Mouse (Mus musculus): ENCODE results near the gene Wap. TPM values are rescaled to one million over a fixed set of nuclear protein-coding genes. Genes with fewer than 3 reads are reported as not detected.

The Wap gene
- polyA plus RNA-seq (2016; fragmentation: Nextera tagmentation; extraction: Ambion mirVana): not detected in 2 replicates

- H3K27me3 ChIP-seq: no peaks in the 10 kb centered on the region
- ATAC-seq (ENCODE audit: insufficient number of reproducible peaks, insufficient read depth, low FRiP score, low TSS enrichment, low read depth): no peak
- H3K4me1 ChIP-seq (replicated peaks): no peaks in the 10 kb centered on the region
- no peaks in the 10 kb centered on the region for H3K9me3 ChIP-seq
- WGBS: 92% methylated on average over 4 of the region's 4 CpGs
- H3K4me3 ChIP-seq (replicated peaks): no peak within 1 kb of the TSS
- H3K27ac ChIP-seq: no peak within 1 kb of the TSS
- no peak within 1 kb of the TSS for H3K4me2 ChIP-seq
- H3K9ac ChIP-seq (replicated peaks): no peak within 1 kb of the TSS
- H3K36me3 ChIP-seq: no peaks in the 10 kb centered on the region
Measured at GRCm38 (mm10) chr11:6638537-6638936, at the start of gene Wap. Wap (minus strand) TSS chr11:6638637.

- H3K9me3 ChIP-seq: peaks cover 3% of the 10 kb centered on the region; the same call in 1 of the 2 replicates
- no peaks in the 10 kb centered on the region; the same call in 1 of the 2 replicates for H3K4me1 ChIP-seq (replicated peaks)
- no peaks in the 10 kb centered on the region for H3K36me3 ChIP-seq
- no peaks in the 10 kb centered on the region for H3K27me3 ChIP-seq
- WGBS: 65% methylated on average over 3 of the region's 3 CpGs
- ATAC-seq (ENCODE audit: insufficient number of reproducible peaks, insufficient read depth, low FRiP score, low TSS enrichment, low read depth): no peak
- H3K4me3 ChIP-seq (replicated peaks): no peak overlapping the region
- no peak overlapping the region for H3K9ac ChIP-seq (replicated peaks)
- H3K27ac ChIP-seq: no peak overlapping the region
- no peak overlapping the region for H3K4me2 ChIP-seq
Measured at GRCm38 (mm10) chr11:6684741-6685140, 46.3 kb upstream of the Wap start.

- H3K27me3 ChIP-seq: no peaks in the 10 kb centered on the region
- peaks cover 3% of the 10 kb centered on the region; the same call in 1 of the 2 replicates for H3K9me3 ChIP-seq
- H3K4me2 ChIP-seq: peak overlapping the region; percentile 6; the same call in 1 of the 2 replicates
- H3K4me1 ChIP-seq (replicated peaks): no peaks in the 10 kb centered on the region; the same call in 1 of the 2 replicates
- H3K27ac ChIP-seq: no peak overlapping the region
- ATAC-seq (ENCODE audit: insufficient number of reproducible peaks, insufficient read depth, low FRiP score, low TSS enrichment, low read depth): peak; percentile 49; the same call in 1 of the 2 replicates
- no peaks in the 10 kb centered on the region for H3K36me3 ChIP-seq
- 0 out of 2 replicates have a peak overlapping the region, but pooled peaks have one; percentile 5 for H3K9ac ChIP-seq (replicated peaks)
- WGBS: 27% methylated on average over 10 of the region's 10 CpGs
- H3K4me3 ChIP-seq (replicated peaks): no peak overlapping the region
Measured at GRCm38 (mm10) chr11:6680397-6680818, 42.0 kb upstream of the Wap start.

GRCm38 (mm10) chr11:6679694-6680396 lies 41.4 kb upstream of the Wap start:
- Histone ChIP-seq H3K9ac (replicated peaks) (0 out of 2 replicates have a peak overlapping the region, but pooled peaks have one; percentile 5), H3K36me3 (no peaks in the 10 kb centered on the region), H3K4me2 (peak overlapping the region; percentile 6; the same call in 1 of the 2 replicates), H3K4me3 (replicated peaks) (no peak overlapping the region), H3K27ac (no peak overlapping the region), H3K27me3 (no peaks in the 10 kb centered on the region), H3K9me3 (peaks cover 3% of the 10 kb centered on the region; the same call in 1 of the 2 replicates), H3K4me1 (replicated peaks) (no peaks in the 10 kb centered on the region; the same call in 1 of the 2 replicates)
- WGBS: 69% methylated on average over 17 of the region's 17 CpGs
- no peak for ATAC-seq (ENCODE audit: insufficient number of reproducible peaks, insufficient read depth, low FRiP score, low TSS enrichment, low read depth)

DNA sequence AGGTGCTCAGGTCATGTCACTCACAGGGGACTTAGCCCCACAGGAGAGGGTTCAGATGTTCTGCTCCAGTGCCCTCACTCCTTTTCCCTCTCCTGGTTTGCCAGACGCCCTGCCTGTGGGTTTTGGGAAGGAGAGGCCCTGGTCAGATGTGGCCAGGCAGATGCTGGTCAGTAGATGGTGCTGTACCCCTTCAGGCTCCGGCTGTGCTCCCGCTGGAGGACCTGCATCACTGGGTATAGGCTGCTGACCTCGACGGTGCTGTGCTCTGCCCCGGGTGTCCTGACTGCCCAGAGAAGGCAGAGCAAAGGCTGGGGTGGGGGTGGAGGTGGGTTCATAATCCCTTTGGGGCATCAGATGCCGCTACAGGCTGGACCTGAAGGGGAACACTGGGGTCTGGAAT lies 39.1 kb upstream of the Wap start:
- no peaks in the 10 kb centered on the region for H3K36me3 ChIP-seq
- H3K9ac ChIP-seq (replicated peaks): no peak overlapping the region
- H3K4me3 ChIP-seq (replicated peaks): no peak overlapping the region
- no peaks in the 10 kb centered on the region for H3K9me3 ChIP-seq
- H3K27me3 ChIP-seq: no peaks in the 10 kb centered on the region
- no peaks in the 10 kb centered on the region; the same call in 1 of the 2 replicates for H3K4me1 ChIP-seq (replicated peaks)
- no peak overlapping the region for H3K27ac ChIP-seq
- ATAC-seq (ENCODE audit: insufficient number of reproducible peaks, insufficient read depth, low FRiP score, low TSS enrichment, low read depth): no peak; the same call in 1 of the 2 replicates
- 34% methylated on average over 7 of the region's 7 CpGs for WGBS
- H3K4me2 ChIP-seq: no peak overlapping the region

GRCm38 (mm10) chr11:6676641-6677040 lies 38.2 kb upstream of the Wap start:
- no peaks in the 10 kb centered on the region for H3K27me3 ChIP-seq
- 88% methylated on average over 9 of the region's 9 CpGs for WGBS

GRCm38 (mm10) chr11:6675402-6675801 lies 37.0 kb upstream of the Wap start:
- no peak overlapping the region for H3K4me2 ChIP-seq
- H3K9me3 ChIP-seq: no peaks in the 10 kb centered on the region
- H3K4me1 ChIP-seq (replicated peaks): no peaks in the 10 kb centered on the region; the same call in 1 of the 2 replicates
- 64% methylated on average over 7 of the region's 7 CpGs for WGBS
- no peak overlapping the region for H3K4me3 ChIP-seq (replicated peaks)
- no peak for ATAC-seq (ENCODE audit: insufficient number of reproducible peaks, insufficient read depth, low FRiP score, low TSS enrichment, low read depth)
- no peaks in the 10 kb centered on the region for H3K36me3 ChIP-seq
- no peak overlapping the region for H3K9ac ChIP-seq (replicated peaks)
- H3K27ac ChIP-seq: no peak overlapping the region
- H3K27me3 ChIP-seq: peaks cover 2% of the 10 kb centered on the region; the same call in 1 of the 2 replicates

More at GRCm38 (mm10) chr11:6676641-6677040, 38.2 kb upstream of the Wap start:
- Histone ChIP-seq H3K27ac (no peak overlapping the region), H3K9ac (replicated peaks) (no peak overlapping the region), H3K4me3 (replicated peaks) (no peak overlapping the region), H3K9me3 (no peaks in the 10 kb centered on the region), H3K36me3 (no peaks in the 10 kb centered on the region), H3K4me2 (no peak overlapping the region), H3K4me1 (replicated peaks) (no peaks in the 10 kb centered on the region; the same call in 1 of the 2 replicates)
- no peak for ATAC-seq (ENCODE audit: insufficient number of reproducible peaks, insufficient read depth, low FRiP score, low TSS enrichment, low read depth)

GRCm38 (mm10) chr11:6674701-6675100 lies 36.3 kb upstream of the Wap start:
- Histone ChIP-seq H3K9me3 (no peaks in the 10 kb centered on the region), H3K4me3 (replicated peaks) (no peak overlapping the region), H3K9ac (replicated peaks) (no peak overlapping the region), H3K4me1 (replicated peaks) (no peaks in the 10 kb centered on the region), H3K27ac (no peak overlapping the region), H3K36me3 (no peaks in the 10 kb centered on the region), H3K4me2 (no peak overlapping the region), H3K27me3 (peaks cover 2% of the 10 kb centered on the region; the same call in 1 of the 2 replicates)
- WGBS: 88% methylated on average over 9 of the region's 9 CpGs
- no peak for ATAC-seq (ENCODE audit: insufficient number of reproducible peaks, insufficient read depth, low FRiP score, low TSS enrichment, low read depth)

- 87% methylated on average over 4 of the region's 4 CpGs for WGBS
- H3K4me3 ChIP-seq (replicated peaks): no peak overlapping the region
- no peaks in the 10 kb centered on the region for H3K9me3 ChIP-seq
- H3K27me3 ChIP-seq: peaks cover 2% of the 10 kb centered on the region; the same call in 1 of the 2 replicates
- H3K9ac ChIP-seq (replicated peaks): no peak overlapping the region
- no peak overlapping the region for H3K4me2 ChIP-seq
- no peak overlapping the region for H3K27ac ChIP-seq
- no peaks in the 10 kb centered on the region for H3K4me1 ChIP-seq (replicated peaks)
- no peaks in the 10 kb centered on the region for H3K36me3 ChIP-seq
- no peak for ATAC-seq (ENCODE audit: insufficient number of reproducible peaks, insufficient read depth, low FRiP score, low TSS enrichment, low read depth)
Measured at GRCm38 (mm10) chr11:6670826-6671225, 32.4 kb upstream of the Wap start.

GRCm38 (mm10) chr11:6670044-6670443 lies 31.6 kb upstream of the Wap start:
- Histone ChIP-seq H3K27ac (no peak overlapping the region), H3K4me2 (no peak overlapping the region), H3K27me3 (peaks cover 2% of the 10 kb centered on the region; the same call in 1 of the 2 replicates), H3K9me3 (no peaks in the 10 kb centered on the region), H3K4me1 (replicated peaks) (no peaks in the 10 kb centered on the region), H3K36me3 (no peaks in the 10 kb centered on the region), H3K4me3 (replicated peaks) (no peak overlapping the region), H3K9ac (replicated peaks) (no peak overlapping the region)
- WGBS: 36% methylated on average over 2 of the region's 2 CpGs
- ATAC-seq (ENCODE audit: insufficient number of reproducible peaks, insufficient read depth, low FRiP score, low TSS enrichment, low read depth): no peak

- H3K4me3 ChIP-seq (replicated peaks): no peak overlapping the region
- no peak overlapping the region for H3K27ac ChIP-seq
- H3K9me3 ChIP-seq: no peaks in the 10 kb centered on the region
- ATAC-seq (ENCODE audit: insufficient number of reproducible peaks, insufficient read depth, low FRiP score, low TSS enrichment, low read depth): no peak
- H3K4me2 ChIP-seq: no peak overlapping the region
- no peak overlapping the region for H3K9ac ChIP-seq (replicated peaks)
- H3K4me1 ChIP-seq (replicated peaks): no peaks in the 10 kb centered on the region
- 67% methylated on average over 9 of the region's 9 CpGs for WGBS
- no peaks in the 10 kb centered on the region for H3K36me3 ChIP-seq
- H3K27me3 ChIP-seq: peaks cover 2% of the 10 kb centered on the region; the same call in 1 of the 2 replicates
Measured at GRCm38 (mm10) chr11:6669041-6669440, 30.6 kb upstream of the Wap start.
